In the genomic region with DNA sequence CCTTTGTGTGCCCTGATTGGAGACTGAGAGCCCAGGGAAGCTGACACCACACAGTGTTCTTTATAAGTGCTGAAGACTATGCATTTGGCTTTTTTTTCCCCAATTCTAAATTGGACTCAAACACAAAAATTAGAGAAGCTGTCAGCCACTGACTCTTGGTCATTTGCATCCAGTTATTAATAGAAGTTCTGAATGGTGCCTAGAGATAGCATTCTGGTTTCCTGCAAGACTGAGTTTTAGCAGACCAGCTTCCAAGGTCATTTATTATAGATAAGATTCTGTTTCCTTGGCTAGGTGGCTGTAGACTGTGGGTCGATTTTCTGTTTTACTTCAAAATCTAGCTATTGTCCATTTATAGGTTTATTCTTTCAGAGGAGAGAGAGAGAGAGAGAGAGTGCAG, we compare ENCODE assay signal across 26 mouse cellular contexts.
DNase-seq lines count a peak whose midpoint lies in the region; ATAC-seq and TF ChIP-seq lines count a peak whose summit lies in the region.
"Had no signal": no experiment of that assay in that cellular context is flagged by ENCODE, and none has a peak within 500 bp of the region (broad histone marks: within the 10 kb centered on the region; RNA-seq: fewer than 3 reads in every experiment).

No protein-coding gene starts in this region.

- no peaks in the 10 kb centered on the region for H3K9me3 ChIP-seq in megakaryocyte, embryonic 14.5 days
- H3K9me3 ChIP-seq in CH12.LX (replicated peaks; ENCODE audit: low read length) = no peaks in the 10 kb centered on the region
- H3K9me3 ChIP-seq in hindbrain, embryonic 14.5 days (ENCODE audit: control insufficient read depth, low read length) = no peaks in the 10 kb centered on the region
- H3K9me3 ChIP-seq: embryonic facial prominence, embryonic 13.5 days; embryonic facial prominence, embryonic 15.5 days; forebrain, embryonic 10.5 days; forebrain, embryonic 12.5 days had no signal

- no peak for TF ChIP-seq EP300 in CH12.LX (IDR thresholded peaks at IDR 0.05; ENCODE audit: low read length)

- H3K9ac ChIP-seq in CH12.LX (ENCODE audit: insufficient read depth, low read depth) = no peak overlapping the region
- H3K9ac ChIP-seq in hindbrain, embryonic 14.5 days = no peak overlapping the region
- H3K9ac ChIP-seq: embryonic facial prominence, embryonic 13.5 days; embryonic facial prominence, embryonic 15.5 days; forebrain, embryonic 12.5 days had no signal

- no peak overlapping the region for H3K27ac ChIP-seq in CH12.LX (ENCODE audit: insufficient read depth, low read depth)
- 0 out of 2 replicates have a peak overlapping the region, but pooled peaks have one; percentile 3 for H3K27ac ChIP-seq in cortical plate, adult 2 months (ENCODE audit: insufficient read depth, low read length)
- no peak overlapping the region for H3K27ac ChIP-seq in hindbrain, embryonic 14.5 days
- H3K27ac ChIP-seq: embryonic facial prominence, embryonic 13.5 days; embryonic facial prominence, embryonic 15.5 days; forebrain, embryonic 10.5 days; forebrain, embryonic 12.5 days had no signal

- 0 out of 2 replicates have a peak overlapping the region, but pooled peaks have one; percentile 5 for H3K4me2 ChIP-seq in CH12.LX (ENCODE audit: insufficient read depth, low read depth, poor library complexity, severe bottlenecking)
- no peak overlapping the region for H3K4me2 ChIP-seq in hindbrain, embryonic 14.5 days (replicated peaks)
- H3K4me2 ChIP-seq: embryonic facial prominence, embryonic 13.5 days; embryonic facial prominence, embryonic 15.5 days; forebrain, embryonic 12.5 days had no signal

- dilution Hi-C loops in CH12.LX (cut with MboI; ENCODE audit: extremely low pct_ligation_motif_present, extremely low pct_unique_long_range_greater_than_20kb, low sequenced_read_pairs) = no loop called here

- no peak for TF ChIP-seq RAD21 in CH12.LX (IDR thresholded peaks at IDR 0.05; ENCODE audit: low read depth, low read length)

- H3K4me1 ChIP-seq in megakaryocyte, embryonic 14.5 days = peaks cover 53% of the 10 kb centered on the region
- H3K4me1 ChIP-seq in CH12.LX (ENCODE audit: control insufficient read depth in 1 of 2, insufficient read depth in 2 of 2) = peaks cover 4 to 56% of the 10 kb centered on the region in 2 experiments
- H3K4me1 ChIP-seq in cortical plate, adult 2 months (ENCODE audit: control insufficient read depth, insufficient read depth, low read length) = peaks cover 4% of the 10 kb centered on the region
- H3K4me1 ChIP-seq in hindbrain, embryonic 14.5 days (replicated peaks; ENCODE audit: control insufficient read depth, insufficient read depth, low read length) = 0 out of 2 replicates have a peak, but pooled peaks cover 4% of the 10 kb centered on the region
- H3K4me1 ChIP-seq: embryonic facial prominence, embryonic 13.5 days; embryonic facial prominence, embryonic 15.5 days; forebrain, embryonic 12.5 days had no signal

- no peaks in the 10 kb centered on the region for H3K27me3 ChIP-seq in megakaryocyte, embryonic 14.5 days (replicated peaks)
- H3K27me3 ChIP-seq in CH12.LX (replicated peaks) = no peaks in the 10 kb centered on the region
- no peaks in the 10 kb centered on the region for H3K27me3 ChIP-seq in hindbrain, embryonic 14.5 days (ENCODE audit: control insufficient read depth, insufficient read depth, low read length)
- H3K27me3 ChIP-seq: embryonic facial prominence, embryonic 13.5 days; embryonic facial prominence, embryonic 15.5 days; forebrain, embryonic 12.5 days had no signal

- DNase-seq in 416B (ENCODE audit: low read depth) (peak; percentile 72), CH12.LX (ENCODE audit: extremely low read depth) (peak; percentile 38)
- DNase-seq in left cerebral cortex, adult 9 months (ENCODE audit: low spot score in 2 of 2) = no peak
- DNase-seq in hindbrain, embryonic 14.5 days (ENCODE audit: low spot score) = no peak
- DNase-seq: adrenal gland, adult 2 months; adrenal gland, postnatal 10 days; adrenal gland, postnatal 25 days; B cell, adult 2 months; cerebellum, adult 11 months; cerebellum, adult 18-20 months; cerebellum, adult 8-10 months; cerebellum, adult 9-11 months; cerebellum, postnatal 14 days; cerebellum, postnatal 36 days; embryo, embryonic 11 days had no signal

- H3K36me3 ChIP-seq in megakaryocyte, embryonic 14.5 days (replicated peaks; ENCODE audit: low read length) = no peaks in the 10 kb centered on the region
- no peaks in the 10 kb centered on the region for H3K36me3 ChIP-seq in CH12.LX (replicated peaks in 1 of 2; ENCODE audit: control insufficient read depth in 1 of 2, insufficient read depth in 1 of 2, low read length in 1 of 2)
- no peaks in the 10 kb centered on the region for H3K36me3 ChIP-seq in hindbrain, embryonic 14.5 days (replicated peaks; ENCODE audit: control insufficient read depth, insufficient read depth)
- H3K36me3 ChIP-seq: embryonic facial prominence, embryonic 13.5 days; embryonic facial prominence, embryonic 15.5 days; forebrain, embryonic 10.5 days; forebrain, embryonic 12.5 days had no signal

- in situ Hi-C loops in CH12.LX (cut with MboI; ENCODE audit: low pct_ligation_motif_present, low pct_unique_long_range_greater_than_20kb, low sequenced_read_pairs) = loop anchor here (25.0 kb wide), 1 partner anchor 491 kb away; no protein-coding TSS in a partner anchor

- 76% methylated on average over 1 of the region's 1 CpGs for WGBS in hindbrain, embryonic 14.5 days

- no peaks in the 10 kb centered on the region for H3K79me2 ChIP-seq in CH12.LX (replicated peaks; ENCODE audit: control insufficient read depth, extremely low read depth, insufficient read depth, poor library complexity, severe bottlenecking)

- no peak for ATAC-seq in megakaryocyte, adult 5-6 weeks (ENCODE audit: poor library complexity, severe bottlenecking)
- ATAC-seq in hindbrain, embryonic 14.5 days (ENCODE audit: low FRiP score) = no peak
- ATAC-seq: CD4-positive, CD25-positive, alpha-beta regulatory T cell, adult 4 months; forebrain, embryonic 14.5 days; forebrain, embryonic 16.5 days had no signal

- peak overlapping the region; percentile 86 for H3K4me3 ChIP-seq in megakaryocyte, embryonic 14.5 days (replicated peaks)
- H3K4me3 ChIP-seq in CH12.LX (replicated peaks in 1 of 3; ENCODE audit: low read depth in 2 of 3, low read length in 2 of 3, poor library complexity in 1 of 3) = peak overlapping the region in 1 of 3 experiments; percentile 48
- no peak overlapping the region for H3K4me3 ChIP-seq in cortical plate, adult 2 months (ENCODE audit: insufficient read depth, low read length)
- no peak overlapping the region for H3K4me3 ChIP-seq in hindbrain, embryonic 14.5 days (replicated peaks; ENCODE audit: low read length)
- H3K4me3 ChIP-seq: embryonic facial prominence, embryonic 13.5 days; embryonic facial prominence, embryonic 15.5 days; erythroblast, embryonic 14.5 days; forebrain, embryonic 10.5 days; forebrain, embryonic 12.5 days had no signal

- TF ChIP-seq POLR2A in CH12.LX (IDR thresholded peaks at IDR 0.05; ENCODE audit: low read depth, low read length) = no peak
- no peak for TF ChIP-seq POLR2A in cortical plate, adult 2 months (IDR thresholded peaks at IDR 0.05; ENCODE audit: extremely low read depth, insufficient read depth, low read length)

- no peak for TF ChIP-seq CTCF in CH12.LX (conservative IDR thresholded peaks at IDR 0.05 in 1 of 2, IDR thresholded peaks at IDR 0.05 in 1 of 2; ENCODE audit: low read depth in 2 of 2, low read length in 2 of 2)
- no peak for TF ChIP-seq CTCF in cortical plate, adult 2 months (IDR thresholded peaks at IDR 0.05; ENCODE audit: extremely low read depth, insufficient read depth, low read length)

TF ChIP-seq in CH12.LX, 34 proteins besides CTCF, POLR2A, EP300 and RAD21:
- no peak for TF ChIP-seq IRF4 (IDR thresholded peaks at IDR 0.05; ENCODE audit: low read depth, low read length)
- TF ChIP-seq MEF2A (IDR thresholded peaks at IDR 0.05; ENCODE audit: borderline replicate concordance, low read depth, low read length) = peak; percentile 24; the same call in 1 of the 2 replicates

Comparison
In these comparisons a context has a peak if more than half of its experiments do, and no peak if none do; other contexts are left out.
1. DNase-seq: peak in 416B (single experiment) and CH12.LX (single experiment); none in left cerebral cortex, adult 9 months (0 of 2) and hindbrain, embryonic 14.5 days (single experiment).